Mouse (Mus musculus) left cerebral cortex, adult 2 months (tissue): Measurements from ENCODE around the gene Cpa1. TPM values are rescaled to one million over a fixed set of nuclear protein-coding genes. Genes with fewer than 3 reads are reported as not detected.

Experiments
- DNase-seq, 2 experiments: peaks; one replicate each; pipeline ENCODE4 v3.0.0; 2021 to 2022; ENCODE audit warnings: low spot score in 2 of 2, mixed read lengths in 1 of 2; ENCODE audit errors: extremely low spot score in 1 of 2
- H3K27ac ChIP-seq: fragments of 200-600 bp; 2 replicates; pipeline ENCODE4 v1.8.1; 2022
- H3K4me3 ChIP-seq: fragments of 200-600 bp; 2 replicates; pipeline ENCODE4 v1.8.1; 2022
- CTCF ChIP-seq: fragments of 200-600 bp; IDR thresholded peaks from 2 replicates; pipeline ENCODE4 v1.8.1; 2022; ENCODE audit warnings: antibody characterized with exemption, mild to moderate bottlenecking, moderate library complexity
- intact Hi-C: fragments of 180-260 bp; cut with DNase I; formaldehyde crosslinking; loops from one replicate; pipeline ENCODE4 v1.15.1; 2025
- total RNA-seq, 2 experiments: library from RNA; stranded (reverse); gene quantifications; 2 replicates each; pipeline ENCODE4 v1.2.3; 2021

The Cpa1 gene
- total RNA-seq, 2 experiments from 2014 or later: not detected

DNA sequence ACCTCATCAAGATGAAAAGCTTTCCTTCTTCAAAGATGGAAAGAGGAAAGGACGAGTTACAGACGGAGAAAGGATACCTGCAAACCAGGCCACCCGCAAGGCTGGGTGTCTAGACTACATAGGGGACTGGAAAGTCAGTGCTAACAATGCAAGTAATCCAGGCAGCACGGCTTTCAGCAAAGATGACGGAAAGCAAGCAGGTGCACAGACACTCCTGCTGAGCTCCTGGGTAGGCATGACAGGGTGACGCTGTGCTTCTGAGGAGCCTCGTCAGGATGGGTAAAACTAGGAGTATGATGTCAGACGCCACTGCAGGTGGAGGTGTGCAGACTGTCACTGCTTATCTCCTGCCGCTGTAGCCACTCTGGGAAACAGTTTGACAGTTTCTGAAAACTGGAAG, 38.6 kb downstream of the Cpa1 start:
- H3K4me3 ChIP-seq: no peak overlapping the region
- no peak for TF ChIP-seq CTCF
- DNase-seq: no peak
- intact Hi-C loops: loop anchor here (5.0 kb wide), 1 partner anchor 275 kb away; the partner anchor contains the start of gene Klhdc10
- H3K27ac ChIP-seq: no peak overlapping the region

DNA sequence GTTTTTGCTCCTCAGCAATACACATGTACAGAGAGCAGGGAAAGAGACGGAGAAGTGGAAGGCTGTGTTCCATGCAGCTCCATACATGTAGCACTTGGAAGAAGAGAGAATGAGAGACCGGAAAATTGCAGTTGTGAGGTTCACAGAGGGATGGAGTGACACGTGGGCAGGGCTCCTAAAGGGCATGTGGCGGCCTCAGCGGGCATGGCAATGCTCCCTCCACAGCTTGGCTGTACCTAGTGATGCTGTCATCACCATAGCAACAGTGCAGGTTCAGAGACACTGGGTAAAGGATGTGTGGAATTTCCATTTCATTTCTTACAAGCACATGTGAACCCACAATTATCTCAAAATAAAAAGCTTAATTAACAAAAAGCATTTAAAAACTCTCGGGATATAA, 39.5 kb downstream of the Cpa1 start:
- Histone ChIP-seq H3K27ac (no peak overlapping the region), H3K4me3 (no peak overlapping the region)
- no peak for TF ChIP-seq CTCF
- no peak for DNase-seq
- intact Hi-C loops: loop anchor here (5.0 kb wide), 1 partner anchor 276 kb away; the partner anchor contains the start of gene Klhdc10

DNA sequence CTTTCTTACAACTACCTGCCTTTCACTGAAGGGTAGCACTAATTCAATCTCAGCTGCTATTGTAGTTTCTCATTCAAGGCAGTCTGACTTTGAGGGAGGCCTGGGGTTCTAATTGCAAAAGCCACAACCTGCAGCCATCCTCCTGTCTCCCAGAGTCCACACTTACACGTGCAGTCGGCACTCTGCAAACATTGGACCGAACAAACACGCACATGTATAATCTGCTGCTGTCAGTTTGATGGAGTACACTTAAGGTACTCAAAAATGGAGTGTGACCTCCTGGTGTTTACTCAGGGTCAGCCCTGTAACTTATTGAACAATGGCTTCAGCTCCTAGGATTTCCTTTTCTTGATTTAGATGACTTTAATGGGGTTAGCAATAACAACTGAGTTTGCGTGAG, 40.5 kb downstream of the Cpa1 start:
- TF ChIP-seq CTCF: no peak
- H3K27ac ChIP-seq: no peak overlapping the region
- H3K4me3 ChIP-seq: no peak overlapping the region
- intact Hi-C loops: loop anchor here (5.0 kb wide), 1 partner anchor 277 kb away; the partner anchor contains the start of gene Klhdc10
- DNase-seq: no peak

DNA sequence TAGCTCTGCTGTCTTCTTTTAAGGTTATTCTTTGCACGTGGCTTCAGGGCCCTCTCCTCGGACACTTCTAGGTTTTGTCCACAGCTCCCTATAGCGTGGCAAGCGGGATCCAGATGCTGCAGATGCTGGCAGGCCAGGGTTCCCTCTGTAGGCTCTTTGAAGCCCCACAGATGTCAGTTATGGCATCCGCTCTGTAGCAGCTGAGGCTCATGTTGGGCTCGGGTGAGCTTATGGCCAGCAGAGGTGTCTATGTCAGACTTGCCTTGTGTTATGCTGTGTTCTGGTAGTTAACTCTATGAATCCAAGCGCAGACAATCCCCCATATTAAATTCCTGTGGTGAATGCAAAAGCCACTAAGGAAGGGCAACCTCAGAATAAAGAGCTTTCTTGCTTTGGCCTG, 41.4 kb downstream of the Cpa1 start:
- TF ChIP-seq CTCF: no peak
- DNase-seq: no peak
- intact Hi-C loops: no loop called here
- no peak overlapping the region for H3K27ac ChIP-seq
- no peak overlapping the region for H3K4me3 ChIP-seq

DNA sequence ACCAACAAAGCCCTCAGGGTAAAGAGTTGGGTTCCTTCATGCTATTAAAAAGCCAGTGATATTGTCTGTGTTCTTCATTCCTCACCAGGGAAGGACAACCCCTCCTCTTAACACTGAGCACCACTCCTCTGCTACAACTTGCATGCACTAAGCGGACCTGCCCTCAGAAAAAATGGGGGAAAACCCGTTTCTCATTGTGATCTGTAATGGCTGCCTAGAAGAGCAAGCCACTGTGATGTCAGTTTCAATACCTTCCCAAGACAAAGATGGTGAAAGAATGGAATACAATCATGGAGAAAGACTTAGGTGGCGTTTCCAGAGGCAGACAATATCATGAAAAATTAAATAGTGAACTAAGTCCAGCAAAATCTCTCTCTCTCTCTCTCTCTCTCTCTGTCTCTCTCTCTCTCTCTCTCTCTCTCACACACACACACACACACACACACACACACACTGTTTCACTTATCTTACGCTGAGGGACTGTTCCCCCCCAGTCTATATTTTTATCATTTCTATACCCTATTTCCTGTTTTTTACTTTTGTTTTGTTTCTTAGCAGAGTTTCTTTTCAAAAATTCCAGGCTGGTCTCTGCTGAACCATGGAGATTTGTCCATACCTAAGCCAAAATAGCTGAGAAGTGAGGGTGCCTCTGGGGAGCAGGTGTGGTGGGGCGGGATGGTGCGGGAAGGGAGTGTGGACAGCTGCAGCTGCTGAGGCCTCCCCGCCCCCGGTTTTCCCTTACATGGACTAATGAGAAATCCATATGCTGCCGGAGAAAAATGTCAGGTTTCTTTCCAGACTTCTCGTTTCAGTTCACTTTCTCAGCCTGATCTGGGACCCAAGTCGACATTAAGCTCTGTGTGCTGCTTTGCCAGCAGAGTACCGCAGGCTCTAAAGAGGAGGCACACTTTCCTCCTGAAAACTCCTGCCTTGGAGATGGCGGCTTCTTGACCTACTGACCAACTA, 43.2 kb downstream of the Cpa1 start:
- intact Hi-C loops: no loop called here
- TF ChIP-seq CTCF: no peak
- Histone ChIP-seq H3K4me3 (no peak overlapping the region), H3K27ac (no peak overlapping the region)
- DNase-seq: peak in 1 of 2 experiments; percentile 43

DNA sequence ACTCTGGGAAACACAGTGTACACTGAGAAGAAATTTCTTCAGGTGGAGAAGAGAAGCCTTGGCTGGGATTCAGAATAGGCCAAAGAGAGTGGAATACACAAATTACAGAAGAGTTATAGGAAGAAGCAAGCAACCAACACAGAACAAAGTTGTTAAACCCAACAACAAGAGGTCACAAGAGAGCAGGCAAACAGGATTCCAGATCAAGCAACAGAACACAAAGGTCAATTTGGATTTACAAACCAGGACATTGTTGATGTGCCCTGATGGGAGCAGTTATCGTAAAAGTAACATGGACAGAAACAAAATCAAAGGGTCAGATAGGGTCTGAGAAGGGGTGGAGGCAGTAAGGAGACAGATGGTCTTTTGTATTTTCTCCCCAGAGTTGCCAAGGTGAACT, 45.6 kb downstream of the Cpa1 start:
- no peak for DNase-seq
- no peak overlapping the region for H3K4me3 ChIP-seq
- no peak overlapping the region for H3K27ac ChIP-seq
- TF ChIP-seq CTCF: no peak
- intact Hi-C loops: no loop called here

DNA sequence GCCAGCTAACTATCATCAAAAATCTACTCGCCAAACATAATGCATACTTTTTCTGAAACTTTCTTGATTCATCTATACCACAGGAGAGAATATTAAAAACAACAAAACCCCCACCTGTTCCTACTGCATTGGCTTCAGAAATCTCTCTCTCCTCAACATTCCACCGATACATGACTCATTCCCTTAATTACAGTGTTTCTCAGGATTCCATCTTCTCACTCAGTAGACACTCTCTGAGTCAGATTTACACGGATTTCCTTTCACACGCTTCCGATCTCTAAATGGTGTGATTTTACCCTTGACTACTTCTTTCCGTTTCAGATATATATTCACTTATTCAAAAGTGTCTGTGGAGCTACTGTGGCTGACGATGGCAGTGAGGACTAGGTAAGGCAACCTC, 48.2 kb downstream of the Cpa1 start:
- Histone ChIP-seq H3K4me3 (no peak overlapping the region), H3K27ac (no peak overlapping the region)
- TF ChIP-seq CTCF: no peak
- no peak for DNase-seq
- intact Hi-C loops: no loop called here

DNA sequence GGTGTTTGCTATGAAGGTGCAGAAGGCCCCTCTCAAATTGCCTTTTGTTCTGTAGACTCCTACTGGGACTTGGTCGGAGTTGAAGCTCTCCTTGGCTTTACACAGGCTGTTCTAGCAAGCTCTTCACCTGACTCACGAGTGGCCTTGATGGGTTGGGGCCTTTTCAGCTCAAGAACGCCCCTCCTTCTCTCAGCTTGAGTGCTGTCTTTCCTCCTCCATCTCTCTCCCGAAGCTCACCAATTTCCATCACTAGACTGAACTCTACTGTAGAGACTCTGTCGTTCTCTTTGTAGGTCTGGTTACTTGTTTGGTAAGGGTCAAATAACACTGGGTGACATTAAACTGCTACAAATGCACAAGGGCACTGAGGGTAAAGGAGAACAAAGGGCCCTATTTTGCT, 53.8 kb downstream of the Cpa1 start:
- Histone ChIP-seq H3K27ac (peak overlapping the region; percentile 99), H3K4me3 (peak overlapping the region; percentile 67)
- intact Hi-C loops: loop anchor here (2.0 kb wide), 1 partner anchor 18 kb away; no protein-coding TSS in a partner anchor
- DNase-seq: no peak
- TF ChIP-seq CTCF: no peak

DNA sequence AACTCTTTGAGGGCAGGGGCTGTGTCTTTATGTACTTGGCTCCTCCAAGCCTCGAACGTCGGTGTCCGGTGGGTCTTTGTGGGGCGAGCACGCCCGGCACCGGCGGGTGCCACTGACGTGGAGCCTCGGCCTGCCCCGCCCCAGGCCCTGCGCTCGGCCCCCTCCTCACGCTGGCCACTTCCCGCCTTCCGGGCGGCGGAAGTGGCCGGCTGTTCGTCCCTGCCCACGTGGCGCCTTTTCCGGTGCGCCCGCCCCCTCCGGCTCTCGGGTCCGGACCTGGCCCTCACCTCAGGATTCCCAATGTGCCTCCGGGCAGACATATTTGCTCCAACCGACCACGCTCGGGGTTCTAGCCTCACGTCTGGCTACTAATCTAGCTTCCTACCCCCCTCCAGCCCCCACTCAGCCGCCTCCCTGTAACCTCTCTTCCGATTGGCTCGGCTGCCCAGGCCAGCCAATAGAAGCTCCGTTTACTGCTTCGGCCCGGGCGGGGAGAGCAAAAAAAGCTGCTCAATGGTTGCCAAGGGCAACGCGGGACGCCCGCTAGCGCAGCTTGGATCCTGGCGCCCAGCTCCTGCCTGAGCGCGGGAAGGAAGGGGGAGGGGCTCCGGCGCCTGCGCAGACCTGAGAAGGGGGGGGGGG, 54.5 kb downstream of the Cpa1 start, which contains the start of gene Cep41:
Gene Cep41 (minus strand): TSS at position 400 of the 642 bp plus-strand sequence.
- DNase-seq: peak; percentile 97 to 100
- Histone ChIP-seq H3K4me3 (peak within 1 kb of the TSS; percentile 67), H3K27ac (peak within 1 kb of the TSS; percentile 99)
- intact Hi-C loops: loop anchor here (2.0 kb wide), 1 partner anchor 19 kb away; no protein-coding TSS in a partner anchor
- no peak for TF ChIP-seq CTCF

DNA sequence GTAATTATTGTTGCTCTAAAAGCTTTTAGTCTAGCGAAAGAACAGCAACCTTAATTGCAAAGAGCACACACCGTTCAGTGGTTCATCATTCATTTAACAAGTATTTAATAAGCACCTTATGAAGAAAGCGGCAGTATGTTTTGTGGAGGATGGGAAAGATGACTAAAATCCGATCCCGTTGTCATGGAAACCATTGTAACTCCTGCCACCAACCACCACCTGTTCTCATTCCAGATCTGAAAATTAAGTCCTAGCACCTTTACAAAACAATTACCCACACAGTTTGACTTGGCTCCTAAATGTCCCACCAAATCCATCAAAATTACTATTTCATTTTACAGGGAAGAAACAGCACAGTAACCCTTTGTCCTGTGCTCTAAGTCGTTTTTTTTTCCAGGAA, 55.2 kb downstream of the Cpa1 start:
- intact Hi-C loops: no loop called here
- peak in 1 of 2 experiments; percentile 44 for DNase-seq
- peak overlapping the region; percentile 42 for H3K4me3 ChIP-seq
- peak overlapping the region; percentile 82 for H3K27ac ChIP-seq
- no peak for TF ChIP-seq CTCF

Other genes starting within 250 kb of the Cpa1 start
- gene Zc3hc1, start 248.2 kb upstream of the Cpa1 start, total RNA-seq: 10 to 100 TPM; 23.6 to 28.7 TPM
- 10 to 100 TPM; 87.2 to 91.9 TPM for gene Klhdc10, start 237.3 kb upstream of the Cpa1 start, total RNA-seq
- gene Tmem209, start 129.4 kb upstream of the Cpa1 start, total RNA-seq: 10 to 100 TPM; 18.3 to 21.7 TPM
- 1 to 10 TPM in 1 of 2 experiments, under 1 TPM in 1; 0.70 to 1.1 TPM for gene Ssmem1, start 129.4 kb upstream of the Cpa1 start, total RNA-seq
- gene Cpa2, start 97.6 kb upstream of the Cpa1 start, total RNA-seq: 1 to 10 TPM in 1 of 2 experiments, under 1 TPM in 1; 0.61 to 1.2 TPM
- under 1 TPM in 1 of 2 experiments, not detected in 1; 0.16 TPM for gene Cpa4, start 70.8 kb upstream of the Cpa1 start, total RNA-seq
- gene Cpa5, start 28.2 kb upstream of the Cpa1 start, total RNA-seq: not detected
- 1 to 10 TPM; 6.5 to 9.2 TPM for gene Cep41, start 54.5 kb downstream of the Cpa1 start, total RNA-seq
- gene Mest, start 84.3 kb downstream of the Cpa1 start, total RNA-seq: 100 to 1,000 TPM in 1 of 2 experiments, 10 to 100 TPM in 1; 90.5 to 129 TPM